Mouse (Mus musculus): ENCODE measurements around the gene Slc10a4. TPM values are rescaled to one million over a fixed set of nuclear protein-coding genes. Genes with fewer than 3 reads are reported as not detected.

Slc10a4 gene
- not detected for polyA plus RNA-seq (2021)

GRCm38 (mm10) chr5:73006784-73007581 lies at the start of gene Slc10a4:
Gene Slc10a4 (plus strand): TSS chr5:73006883.
- POLR2A ChIA-PET, result no interaction called here
- ATAC-seq (no peak), DNase-seq (ENCODE audit: low read depth, low spot score) (no peak)

DNA sequence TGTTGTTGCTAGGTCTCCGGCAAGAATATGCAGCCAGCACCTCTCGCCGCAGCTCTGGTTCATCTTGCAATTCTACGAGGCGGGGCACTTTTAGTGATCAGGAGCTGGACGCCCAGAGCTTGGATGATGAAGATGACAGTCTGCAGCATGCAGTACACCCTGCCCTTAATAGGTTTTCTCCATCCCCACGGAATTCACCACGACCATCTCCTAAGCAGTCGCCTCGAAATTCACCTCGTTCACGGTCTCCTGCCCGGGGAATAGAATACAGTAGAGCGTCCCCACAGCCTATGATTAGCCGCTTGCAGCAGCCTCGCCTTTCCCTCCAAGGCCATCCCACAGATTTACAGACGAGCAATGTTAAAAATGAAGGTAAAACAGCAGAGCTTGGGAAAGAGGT lies 49.4 kb upstream of the Slc10a4 start:
- TF ChIP-seq CTCF (IDR thresholded peaks at IDR 0.05), result no peak
- no peaks in the 10 kb centered on the region for H3K27me3 ChIP-seq
- ChIA-PET CTCF (interaction anchor here (1.1 to 1.3 kb wide), 3 partner anchors 9 to 114 kb away, joined by 3 read pairs; no protein-coding TSS in a partner anchor), POLR2A (no interaction called here)
- no peak for DNase-seq (ENCODE audit: low read depth, low spot score)
- in situ Hi-C loops (cut with MboI; ENCODE audit: low pct_unique_long_range_greater_than_20kb), result no loop called here
- ATAC-seq, result no peak

More at GRCm38 (mm10) chr5:73006784-73007581, at the start of gene Slc10a4:
- no peak for TF ChIP-seq CTCF (IDR thresholded peaks at IDR 0.05)
- CTCF ChIA-PET, result no interaction called here
- in situ Hi-C loops (cut with MboI; ENCODE audit: low pct_unique_long_range_greater_than_20kb), result no loop called here
- no peaks in the 10 kb centered on the region for H3K27me3 ChIP-seq

DNA sequence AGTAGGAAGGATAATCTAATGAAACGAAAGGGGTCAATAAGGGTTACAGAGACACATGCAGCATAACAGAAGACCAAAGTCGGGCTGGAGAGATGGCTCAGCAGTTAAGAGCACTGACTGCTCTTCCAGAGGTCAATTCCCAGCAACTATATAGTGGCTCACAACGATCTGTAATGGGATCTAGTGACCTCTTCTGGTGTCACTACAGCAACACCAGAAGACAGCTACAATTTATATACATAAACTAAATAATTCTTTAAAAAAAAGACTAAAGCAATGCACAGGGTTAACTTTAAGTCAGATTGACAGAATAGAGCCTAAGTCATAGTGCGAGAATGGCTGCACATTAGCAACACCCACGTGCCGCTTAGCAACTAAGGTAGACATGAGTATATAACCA lies 46.6 kb upstream of the Slc10a4 start:
- CTCF ChIA-PET, result no interaction called here
- no peak for DNase-seq (ENCODE audit: low read depth, low spot score)
- in situ Hi-C loops (cut with MboI; ENCODE audit: low pct_unique_long_range_greater_than_20kb), result no loop called here
- POLR2A ChIA-PET, result no interaction called here
- peak; percentile 15 for TF ChIP-seq CTCF (IDR thresholded peaks at IDR 0.05)
- no peak for ATAC-seq
- no peaks in the 10 kb centered on the region for H3K27me3 ChIP-seq

DNA sequence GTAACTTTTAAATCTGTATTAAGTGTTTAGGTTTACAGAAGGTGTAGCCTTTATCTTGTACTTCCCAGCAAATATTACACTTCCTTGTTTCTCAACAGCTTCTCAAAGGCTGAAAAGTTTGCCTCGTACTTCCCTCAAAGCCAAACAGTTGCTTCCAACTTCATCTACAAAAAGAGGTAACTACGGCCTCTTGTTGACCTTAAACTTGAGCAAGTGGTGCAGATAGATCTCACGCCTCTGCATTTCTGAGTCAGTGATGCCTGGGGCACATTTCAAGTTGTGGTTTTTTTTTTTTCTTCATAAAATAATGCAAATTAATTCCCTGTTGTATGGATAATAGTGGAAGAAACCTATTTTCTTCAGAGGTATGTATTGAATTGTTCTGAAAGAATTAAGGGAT lies 41.0 kb upstream of the Slc10a4 start:
- POLR2A ChIA-PET, result no interaction called here

GRCm38 (mm10) chr5:72972435-72972834 lies 34.2 kb upstream of the Slc10a4 start:
- no peak for ATAC-seq
- in situ Hi-C loops (cut with MboI; ENCODE audit: low pct_unique_long_range_greater_than_20kb), result no loop called here

More for the DNA sequence above, 41.0 kb upstream of the Slc10a4 start:
- no peaks in the 10 kb centered on the region for H3K27me3 ChIP-seq
- in situ Hi-C loops (cut with MboI; ENCODE audit: low pct_unique_long_range_greater_than_20kb), result no loop called here
- ATAC-seq, result no peak
- no peak for TF ChIP-seq CTCF (IDR thresholded peaks at IDR 0.05)
- CTCF ChIA-PET, result interaction anchor here (1.0 to 2.1 kb wide), 2 partner anchors 10 to 19 kb away, joined by 3 to 6 read pairs; no protein-coding TSS in a partner anchor
- no peak for DNase-seq (ENCODE audit: low read depth, low spot score)

DNA sequence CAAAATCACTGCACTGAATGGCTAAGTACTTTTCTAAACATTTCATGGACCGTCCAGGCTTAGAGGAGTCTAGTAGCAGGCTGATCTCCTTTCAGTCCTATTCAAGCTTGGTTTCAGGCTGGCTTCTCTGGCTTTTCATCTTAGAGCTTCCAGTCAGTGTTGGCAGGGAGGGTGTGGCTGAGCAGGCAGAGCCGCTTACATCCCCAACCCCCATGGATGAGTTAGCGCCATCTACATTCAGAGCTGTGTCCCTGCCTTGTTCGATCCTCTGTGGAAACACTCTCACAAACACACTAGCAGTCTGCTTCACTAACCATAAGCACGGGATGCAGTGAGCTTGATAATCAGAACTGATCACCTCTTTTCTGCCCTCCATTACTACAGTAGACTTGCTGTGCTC lies 33.7 kb upstream of the Slc10a4 start:
- TF ChIP-seq CTCF (IDR thresholded peaks at IDR 0.05), result no peak
- ChIA-PET CTCF (interaction anchor here (1.1 to 5.3 kb wide), 4 partner anchors 12 to 99 kb away, joined by 3 to 31 read pairs (median 4); no protein-coding TSS in a partner anchor), POLR2A (no interaction called here)
- DNase-seq (ENCODE audit: low read depth, low spot score) (no peak), ATAC-seq (no peak)
- in situ Hi-C loops (cut with MboI; ENCODE audit: low pct_unique_long_range_greater_than_20kb), result no loop called here
- H3K27me3 ChIP-seq, result no peaks in the 10 kb centered on the region

More at GRCm38 (mm10) chr5:72972435-72972834, 34.2 kb upstream of the Slc10a4 start:
- TF ChIP-seq CTCF (IDR thresholded peaks at IDR 0.05), result no peak
- ChIA-PET POLR2A (no interaction called here), CTCF (interaction anchor here (1.0 to 5.3 kb wide), 5 partner anchors 12 to 99 kb away, joined by 3 to 31 read pairs (median 4); no protein-coding TSS in a partner anchor)
- no peak for DNase-seq (ENCODE audit: low read depth, low spot score)
- no peaks in the 10 kb centered on the region for H3K27me3 ChIP-seq

GRCm38 (mm10) chr5:72974602-72975001 lies 32.1 kb upstream of the Slc10a4 start, which contains the start of gene Gm10135:
Gene Gm10135 (minus strand): TSS chr5:72974702.
- TF ChIP-seq CTCF (IDR thresholded peaks at IDR 0.05), result no peak
- H3K27me3 ChIP-seq, result no peaks in the 10 kb centered on the region
- in situ Hi-C loops (cut with MboI; ENCODE audit: low pct_unique_long_range_greater_than_20kb), result no loop called here
- ChIA-PET POLR2A (no interaction called here), CTCF (interaction anchor here (0.9 to 5.3 kb wide), 3 partner anchors 10 to 97 kb away, joined by 3 to 31 read pairs (median 7); no protein-coding TSS in a partner anchor)
- DNase-seq (ENCODE audit: low read depth, low spot score) (no peak), ATAC-seq (no peak)

- ATAC-seq, result no peak
- no peaks in the 10 kb centered on the region for H3K27me3 ChIP-seq
- in situ Hi-C loops (cut with MboI; ENCODE audit: low pct_unique_long_range_greater_than_20kb), result no loop called here
- no peak for DNase-seq (ENCODE audit: low read depth, low spot score)
- CTCF ChIA-PET, result interaction anchor here (0.9 to 5.3 kb wide), 6 partner anchors 8 to 247 kb away, joined by 3 to 31 read pairs (median 3); no protein-coding TSS in a partner anchor
- no peak for TF ChIP-seq CTCF (IDR thresholded peaks at IDR 0.05)
- POLR2A ChIA-PET, result no interaction called here
These were observed 30.7 kb upstream of the Slc10a4 start for GRCm38 (mm10) chr5:72975996-72976395.

GRCm38 (mm10) chr5:72976539-72976938 lies 30.1 kb upstream of the Slc10a4 start:
- CTCF ChIA-PET, result interaction anchor here (0.9 to 5.3 kb wide), 5 partner anchors 8 to 247 kb away, joined by 3 to 31 read pairs (median 3); no protein-coding TSS in a partner anchor
- H3K27me3 ChIP-seq, result no peaks in the 10 kb centered on the region
- ATAC-seq, result no peak

DNA sequence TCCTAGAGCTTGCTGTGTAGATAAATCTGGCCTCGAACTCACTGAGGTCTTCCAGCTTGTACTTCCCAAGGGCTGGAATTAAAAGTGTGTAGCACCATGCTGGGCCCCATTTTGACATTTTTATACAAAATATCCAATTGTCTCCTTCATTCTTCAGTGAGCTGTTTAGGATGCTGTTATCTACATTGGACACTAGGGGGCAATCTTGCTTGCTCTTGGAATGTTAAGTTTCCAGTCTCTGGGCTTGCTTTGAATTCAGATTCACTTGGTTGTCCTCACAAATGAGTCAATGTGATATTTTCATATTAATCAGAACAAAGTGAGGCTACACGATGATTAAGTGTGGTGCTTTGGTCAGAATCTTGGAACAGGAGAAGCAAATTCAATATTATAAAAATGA lies 22.6 kb upstream of the Slc10a4 start:
- POLR2A ChIA-PET, result no interaction called here
- ATAC-seq, result no peak
- DNase-seq (ENCODE audit: low read depth, low spot score), result peak; percentile 13
- no peaks in the 10 kb centered on the region for H3K27me3 ChIP-seq
- TF ChIP-seq CTCF (IDR thresholded peaks at IDR 0.05), result peak; percentile 82
- CTCF ChIA-PET, result interaction anchor here (0.8 to 3.2 kb wide), 25 partner anchors 9 to 399 kb away, joined by 3 to 31 read pairs (median 4); partner anchors contain the start of gene Gm10135
- in situ Hi-C loops (cut with MboI; ENCODE audit: low pct_unique_long_range_greater_than_20kb), result no loop called here

More at GRCm38 (mm10) chr5:72976539-72976938, 30.1 kb upstream of the Slc10a4 start:
- in situ Hi-C loops (cut with MboI; ENCODE audit: low pct_unique_long_range_greater_than_20kb), result no loop called here
- no peak for DNase-seq (ENCODE audit: low read depth, low spot score)
- no peak for TF ChIP-seq CTCF (IDR thresholded peaks at IDR 0.05)
- POLR2A ChIA-PET, result no interaction called here

DNA sequence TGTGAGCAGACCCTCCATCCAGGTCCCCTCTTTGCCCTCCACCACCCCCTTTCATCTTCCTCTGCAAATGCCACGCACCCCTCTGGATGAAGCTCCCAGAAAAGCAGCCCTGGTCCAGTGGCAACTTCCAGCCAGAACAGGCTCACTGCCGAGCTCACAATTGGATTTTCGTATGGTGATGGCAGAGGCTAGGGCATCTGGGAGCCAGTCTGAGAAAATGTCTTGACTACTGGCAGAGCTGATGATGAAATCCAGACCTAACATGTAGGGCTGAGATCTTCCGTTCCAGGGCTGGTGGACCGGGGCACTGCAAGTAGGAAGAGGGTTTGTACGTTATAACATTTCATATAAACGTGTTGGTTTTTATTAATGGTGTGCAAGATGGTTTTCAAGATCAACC lies 18.9 kb upstream of the Slc10a4 start:
- no peak for DNase-seq (ENCODE audit: low read depth, low spot score)
- in situ Hi-C loops (cut with MboI; ENCODE audit: low pct_unique_long_range_greater_than_20kb), result loop anchor here (5.0 kb wide), 2 partner anchors 80 to 395 kb away; no protein-coding TSS in a partner anchor
- TF ChIP-seq CTCF (IDR thresholded peaks at IDR 0.05), result no peak
- no peaks in the 10 kb centered on the region for H3K27me3 ChIP-seq
- ChIA-PET CTCF (interaction anchor here (1.0 kb wide), 1 partner anchor 84 kb away, joined by 5 read pairs; no protein-coding TSS in a partner anchor), POLR2A (interaction anchor here (0.6 kb wide), 2 partner anchors 66 to 124 kb away, joined by 3 read pairs; no protein-coding TSS in a partner anchor)
- ATAC-seq, result no peak
